Comparison of ENCODE assay signal across 8 mouse cellular contexts in the genomic region with DNA sequence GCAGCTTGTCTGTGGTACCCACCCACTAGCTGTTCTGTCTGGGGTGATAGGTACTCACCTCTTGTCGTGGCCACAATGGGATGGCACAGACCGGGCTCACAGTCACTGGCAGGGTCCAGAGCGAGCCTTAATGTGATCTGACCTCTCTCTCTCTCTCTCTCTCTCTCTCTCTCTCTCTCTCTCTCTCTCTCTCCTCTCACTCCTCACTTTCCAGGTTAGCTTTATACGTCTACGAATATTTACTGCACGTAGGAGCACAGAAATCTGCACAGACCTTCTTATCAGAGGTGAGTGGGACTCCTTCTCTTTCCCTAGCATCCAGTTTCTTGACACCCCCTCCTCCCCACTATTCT. TPM values are rescaled to one million over a fixed set of nuclear protein-coding genes. Genes with fewer than 3 reads are reported as not detected.
A peak's percentile ranks its signal among the peaks of the same experiment; 100 is the strongest.
DNase-seq lines count a peak whose midpoint lies in the region; ATAC-seq lines count a peak whose summit lies in the region.

No protein-coding gene starts in this region.

- H3K9me3 ChIP-seq in kidney, embryonic 16.5 days (ENCODE audit: low read length): no peaks in the 10 kb centered on the region
- H3K9me3 ChIP-seq in embryonic facial prominence, embryonic 10.5 days: no peaks in the 10 kb centered on the region
- H3K9me3 ChIP-seq in hindbrain, embryonic 15.5 days: no peaks in the 10 kb centered on the region
- no peaks in the 10 kb centered on the region for H3K9me3 ChIP-seq in midbrain, embryonic 14.5 days (ENCODE audit: control insufficient read depth, low read length)

- peaks cover 50% of the 10 kb centered on the region for H3K4me1 ChIP-seq in kidney, embryonic 16.5 days (ENCODE audit: insufficient read depth, low read length)
- peaks cover 68% of the 10 kb centered on the region for H3K4me1 ChIP-seq in embryonic facial prominence, embryonic 10.5 days
- H3K4me1 ChIP-seq in hindbrain, embryonic 15.5 days (replicated peaks): peaks cover 60% of the 10 kb centered on the region
- peaks cover 59% of the 10 kb centered on the region for H3K4me1 ChIP-seq in midbrain, embryonic 14.5 days (ENCODE audit: control insufficient read depth, insufficient read depth, low read length)

- no peak for DNase-seq in kidney, adult 18-20 months
- no peak for DNase-seq in embryonic facial prominence, embryonic 10.5 days (ENCODE audit: low spot score)
- DNase-seq in midbrain, embryonic 14.5 days: no peak
- DNase-seq in layer of hippocampus, postnatal 36 days: no peak
- no peak for DNase-seq in Muller cell, postnatal 12 days (ENCODE audit: inconsistent ontology term)

- peak overlapping the region; percentile 83 for H3K4me2 ChIP-seq in kidney, embryonic 16.5 days (replicated peaks; ENCODE audit: low read depth, low read length)
- peak overlapping the region; percentile 85 for H3K4me2 ChIP-seq in hindbrain, embryonic 15.5 days
- peak overlapping the region; percentile 96 for H3K4me2 ChIP-seq in midbrain, embryonic 14.5 days (ENCODE audit: low read length)

- H3K9ac ChIP-seq in kidney, embryonic 16.5 days (replicated peaks; ENCODE audit: low read length): peak overlapping the region; percentile 94
- peak overlapping the region; percentile 98 for H3K9ac ChIP-seq in hindbrain, embryonic 15.5 days
- H3K9ac ChIP-seq in midbrain, embryonic 14.5 days (replicated peaks; ENCODE audit: low read length): peak overlapping the region; percentile 99

- H3K4me3 ChIP-seq in kidney, embryonic 16.5 days (ENCODE audit: low read length): peak overlapping the region; percentile 86
- peak overlapping the region; percentile 100 for H3K4me3 ChIP-seq in embryonic facial prominence, embryonic 10.5 days
- peak overlapping the region; percentile 96 for H3K4me3 ChIP-seq in hindbrain, embryonic 15.5 days
- peak overlapping the region; percentile 100 for H3K4me3 ChIP-seq in midbrain, embryonic 14.5 days (replicated peaks; ENCODE audit: low read depth, low read length)

- H3K27me3 ChIP-seq in kidney, embryonic 16.5 days (ENCODE audit: insufficient read depth, low read length): no peaks in the 10 kb centered on the region
- H3K27me3 ChIP-seq in embryonic facial prominence, embryonic 10.5 days (replicated peaks; ENCODE audit: low read depth, poor library complexity, severe bottlenecking): no peaks in the 10 kb centered on the region
- H3K27me3 ChIP-seq in hindbrain, embryonic 15.5 days: no peaks in the 10 kb centered on the region
- no peaks in the 10 kb centered on the region for H3K27me3 ChIP-seq in midbrain, embryonic 14.5 days (ENCODE audit: control insufficient read depth, insufficient read depth, low read length)

- 3% methylated on average over 6 of the region's 6 CpGs for whole genome bisulfite sequencing in kidney, embryonic 16.5 days
- 3% methylated on average over 6 of the region's 6 CpGs for WGBS in embryonic facial prominence, embryonic 10.5 days
- WGBS in hindbrain, embryonic 15.5 days: 2% methylated on average over 6 of the region's 6 CpGs
- WGBS in midbrain, embryonic 14.5 days: 2% methylated on average over 6 of the region's 6 CpGs

- no peak overlapping the region for H3K27ac ChIP-seq in kidney, embryonic 16.5 days (ENCODE audit: low read length)
- H3K27ac ChIP-seq in embryonic facial prominence, embryonic 10.5 days (replicated peaks): peak overlapping the region; percentile 99
- H3K27ac ChIP-seq in hindbrain, embryonic 15.5 days (replicated peaks): peak overlapping the region; percentile 99
- peak overlapping the region; percentile 99 for H3K27ac ChIP-seq in midbrain, embryonic 14.5 days (replicated peaks; ENCODE audit: low read depth, low read length)

- no peak for ATAC-seq in kidney, embryonic 16.5 days (ENCODE audit: low FRiP score, low TSS enrichment)
- no peak for ATAC-seq in hindbrain, embryonic 15.5 days (ENCODE audit: low FRiP score, low read depth)
- no peak for ATAC-seq in midbrain, embryonic 14.5 days (ENCODE audit: low FRiP score, low TSS enrichment)
- no peak for ATAC-seq in monocyte, adult 5-6 weeks (replicated peaks; ENCODE audit: insufficient number of reproducible peaks, low FRiP score, low TSS enrichment, poor library complexity, severe bottlenecking)

- H3K36me3 ChIP-seq in kidney, embryonic 16.5 days (ENCODE audit: insufficient read depth, low read length): peaks cover 26% of the 10 kb centered on the region
- H3K36me3 ChIP-seq in embryonic facial prominence, embryonic 10.5 days (replicated peaks): peaks cover 49% of the 10 kb centered on the region
- peaks cover 25% of the 10 kb centered on the region for H3K36me3 ChIP-seq in hindbrain, embryonic 15.5 days
- peaks cover 36% of the 10 kb centered on the region for H3K36me3 ChIP-seq in midbrain, embryonic 14.5 days (ENCODE audit: control insufficient read depth, insufficient read depth, low read length)

RNA-seq across cellular contexts. Expression of a gene that starts 2.2 kb away (rescaled TPM):
- polyA plus RNA-seq in kidney, embryonic 16.5 days (2015; fragmentation: Nextera tagmentation; extraction: Ambion mirVana): 66.4 and 79.4 TPM in 2 replicates
- 147 TPM in 2 replicates for polyA plus RNA-seq in embryonic facial prominence, embryonic 10.5 days (2016; fragmentation: Nextera tagmentation; extraction: Ambion mirVana)
- 143 and 151 TPM in 2 replicates for polyA plus RNA-seq in hindbrain, embryonic 15.5 days (2015; fragmentation: Nextera tagmentation; extraction: Ambion mirVana)
- 147 and 187 TPM in 2 replicates for polyA plus RNA-seq in midbrain, embryonic 14.5 days (2014; fragmentation: Nextera tagmentation; extraction: Ambion mirVana)
- total RNA-seq in layer of hippocampus, postnatal 36 days (2021): 100 to 1,000 TPM; 144 to 163 TPM
- total RNA-seq in monocyte, adult 5-6 weeks (2017): 14.3 to 22.7 TPM (median 19.5 TPM) in 3 replicates
